Mouse (Mus musculus) neural tube, embryonic 11.5 days (tissue): ENCODE measurements around the gene Setd1b. TPM values are rescaled to one million over a fixed set of nuclear protein-coding genes. Genes with fewer than 3 reads are reported as not detected.
"Not testable (repeated sequence)": the region's sequence is repeated elsewhere in the genome, so short reads cannot be mapped to it uniquely, and the experiment has no call there.

Source experiments
- ATAC-seq: fragments of 200-750 bp; cut with Nextera tagmentation; 2 replicates; pipeline ENCODE4 v1.8.0; 2017; ENCODE audit warnings: moderate number of reproducible peaks, mild to moderate bottlenecking, moderate TSS enrichment, moderate library complexity; ENCODE audit not compliant: insufficient read depth, low FRiP score, low TSS enrichment
- DNase-seq: peaks from one replicate; pipeline ENCODE4 v3.0.0-alpha.2; 2015; ENCODE audit warnings: low spot score
- H3K27ac ChIP-seq: fragments of 300-500 bp; sonication (generic); 2 replicates; pipeline ENCODE4 v1.5.1; 2014; ENCODE audit warnings: low read depth, mild to moderate bottlenecking, low read length
- H3K27me3 ChIP-seq: fragments of 300-500 bp; sonication (generic); 2 replicates; pipeline ENCODE4 v1.6.1; 2014; ENCODE audit warnings: mild to moderate bottlenecking, low read length, mixed read lengths; ENCODE audit not compliant: control insufficient read depth, insufficient read depth
- H3K36me3 ChIP-seq: fragments of 300-500 bp; sonication (generic); 2 replicates; pipeline ENCODE4 v1.6.1; 2014; ENCODE audit warnings: mild to moderate bottlenecking, low read length, moderate library complexity, mixed read lengths; ENCODE audit not compliant: control insufficient read depth, insufficient read depth
- H3K4me1 ChIP-seq: fragments of 300-500 bp; sonication (generic); 2 replicates; pipeline ENCODE4 v1.6.1; 2014; ENCODE audit warnings: low read length, mixed read lengths; ENCODE audit not compliant: control insufficient read depth, insufficient read depth
- H3K4me2 ChIP-seq: fragments of 300-500 bp; sonication (generic); 2 replicates; pipeline ENCODE4 v1.6.1; 2014; ENCODE audit warnings: low read depth, mild to moderate bottlenecking, moderate library complexity
- H3K4me3 ChIP-seq: fragments of 300-500 bp; sonication (generic); 2 replicates; pipeline ENCODE4 v1.5.1; 2014; ENCODE audit warnings: low read depth, low read length
- H3K9ac ChIP-seq: fragments of 300-500 bp; sonication (generic); 2 replicates; pipeline ENCODE4 v1.6.1; 2014; ENCODE audit warnings: mild to moderate bottlenecking, low read length
- H3K9me3 ChIP-seq: fragments of 300-500 bp; sonication (generic); 2 replicates; pipeline ENCODE4 v1.6.1; 2016; ENCODE audit warnings: low read length; ENCODE audit not compliant: control insufficient read depth
- WGBS: fragments of 180-500 bp; shearing (Covaris S2); extraction: QIAGEN DNeasy Blood & Tissue Kit; methylation state at CpG from one replicate; pipeline ENCODE4 v1.1.7; 2014; 5-methylcytosine and 5-hydroxymethylcytosine counted together
- polyA plus RNA-seq: library from polyadenylated mRNA; unstranded; fragments of >200 nt; fragmentation: Nextera tagmentation; extraction: Ambion mirVana; gene quantifications from 2 replicates; pipeline ENCODE4 v1.2.1, GENCODE M21; 2014

Setd1b gene
- polyA plus RNA-seq, 1 experiment from 2014 or later, result 10.9 TPM

DNA sequence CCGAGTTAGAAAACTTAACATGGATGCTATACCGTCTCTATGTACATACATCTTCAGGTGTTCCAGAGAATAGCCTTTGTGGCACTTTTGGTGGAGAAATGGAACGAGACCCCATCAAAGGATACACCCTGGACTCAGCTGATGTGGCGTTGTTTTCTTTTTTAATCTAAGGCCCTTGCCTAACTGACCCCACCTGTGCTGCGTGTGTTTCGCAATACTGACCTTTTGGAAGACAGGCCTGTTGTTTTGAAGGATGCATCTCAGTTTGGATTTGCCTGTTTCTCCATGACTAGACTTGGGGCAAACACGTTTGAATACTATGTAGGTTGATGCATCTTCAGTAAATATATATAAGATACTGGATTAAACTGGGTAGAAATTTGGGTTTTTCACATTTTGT, 61.6 kb downstream of the Setd1b start:
- H3K4me2 ChIP-seq, H3K9ac ChIP-seq, H3K27ac ChIP-seq, H3K36me3 ChIP-seq, H3K4me1 ChIP-seq, ATAC-seq, H3K4me3 ChIP-seq, H3K27me3 ChIP-seq, H3K9me3 ChIP-seq, DNase-seq: not testable (repeated sequence)
- 85% methylated on average over 7 of the region's 7 CpGs for WGBS

Other genes starting within 250 kb of the Setd1b start
- gene Kdm2b, start 152.4 kb upstream of the Setd1b start, polyA plus RNA-seq, result 70.3 and 74.1 TPM in 2 replicates
- 8.5 and 8.7 TPM in 2 replicates for gene Orai1, start 127.1 kb upstream of the Setd1b start, polyA plus RNA-seq
- not detected in 2 replicates for gene Morn3, start 95.2 kb upstream of the Setd1b start, polyA plus RNA-seq
- gene Tmem120b, start 73.8 kb upstream of the Setd1b start, polyA plus RNA-seq, result 9.0 and 9.9 TPM in 2 replicates
- gene Rhof, start 9.5 kb upstream of the Setd1b start, polyA plus RNA-seq, result 1.6 and 2.6 TPM in 2 replicates
- 68.3 and 69.0 TPM in 2 replicates for gene Psmd9, start 27.2 kb downstream of the Setd1b start, polyA plus RNA-seq
- gene Hpd, start 40.5 kb downstream of the Setd1b start, polyA plus RNA-seq, result not detected in 2 replicates
- 11.9 and 13.8 TPM in 2 replicates for gene Wdr66, start 109.9 kb downstream of the Setd1b start, polyA plus RNA-seq
- 55.9 and 56.7 TPM in 2 replicates for gene Bcl7a, start 201.6 kb downstream of the Setd1b start, polyA plus RNA-seq